Mouse (Mus musculus) Muller cell, postnatal 12 days (primary cell): ENCODE results near the gene Gm28043.
"Not testable (repeated sequence)": the region's sequence is repeated elsewhere in the genome, so short reads cannot be mapped to it uniquely, and the experiment has no call there.

ENCODE experiments used
- DNase-seq: peaks from one replicate; pipeline ENCODE4 v3.0.0-alpha.2; 2015; ENCODE audit errors: inconsistent ontology term

The Gm28043 gene

GRCm38 (mm10) chr17:29614115-29615023, at the start of gene Gm28043, which contains the start of gene Rnf8:
Gene Gm28043 (plus strand): TSS chr17:29614876.
Gene Rnf8 (plus strand): TSS chr17:29614790.
- peak; percentile 97 for DNase-seq

GRCm38 (mm10) chr17:29565521-29565920, 49.2 kb upstream of the Gm28043 start:
- no peak for DNase-seq

GRCm38 (mm10) chr17:29568435-29568834, 46.2 kb upstream of the Gm28043 start:
- no peak for DNase-seq

- DNase-seq: no peak
Observed at GRCm38 (mm10) chr17:29569831-29570230, 44.8 kb upstream of the Gm28043 start.

GRCm38 (mm10) chr17:29579579-29580126, 35.0 kb upstream of the Gm28043 start:
- no peak for DNase-seq

- no peak for DNase-seq
Observed at GRCm38 (mm10) chr17:29583569-29583968, 31.1 kb upstream of the Gm28043 start.

GRCm38 (mm10) chr17:29584306-29584705, 30.4 kb upstream of the Gm28043 start:
- no peak for DNase-seq

GRCm38 (mm10) chr17:29584737-29585136, 29.9 kb upstream of the Gm28043 start:
- no peak for DNase-seq

GRCm38 (mm10) chr17:29585446-29585845, 29.2 kb upstream of the Gm28043 start:
- no peak for DNase-seq

GRCm38 (mm10) chr17:29586921-29587320, 27.8 kb upstream of the Gm28043 start:
- DNase-seq: no peak

GRCm38 (mm10) chr17:29589221-29589898, 25.3 kb upstream of the Gm28043 start:
- DNase-seq: peak; percentile 66

GRCm38 (mm10) chr17:29595891-29596770, 18.5 kb upstream of the Gm28043 start:
- DNase-seq: no peak

GRCm38 (mm10) chr17:29596771-29597132, 17.9 kb upstream of the Gm28043 start:
- DNase-seq: no peak

- no peak for DNase-seq
Observed at GRCm38 (mm10) chr17:29599051-29599450, 15.6 kb upstream of the Gm28043 start.

GRCm38 (mm10) chr17:29599537-29599936, 15.1 kb upstream of the Gm28043 start:
- DNase-seq: no peak

GRCm38 (mm10) chr17:29601391-29601790, 13.3 kb upstream of the Gm28043 start:
- DNase-seq: no peak

- DNase-seq: peak; percentile 39
Observed at GRCm38 (mm10) chr17:29603283-29603682, 11.4 kb upstream of the Gm28043 start.

- not testable (repeated sequence) for DNase-seq
Observed at GRCm38 (mm10) chr17:29613453-29613852, 1.2 kb upstream of the Gm28043 start.

- DNase-seq: no peak
Observed at GRCm38 (mm10) chr17:29615024-29615551, 412 bp downstream of the Gm28043 start.

GRCm38 (mm10) chr17:29615616-29616015, 940 bp downstream of the Gm28043 start:
- DNase-seq: peak; percentile 47

- no peak for DNase-seq
Observed at GRCm38 (mm10) chr17:29619231-29619630, 4.6 kb downstream of the Gm28043 start.
